Mouse (Mus musculus): ENCODE measurements at regions not wholly inside any gene's neighbourhood (a gene's known extent, or its start where the extent isn't known, plus 50 kb on each side); places are given as distances from the start of the nearest gene placed in this dataset.

- no peaks in the 10 kb centered on the region for H3K9me3 ChIP-seq (replicated peaks; ENCODE audit: low read length)
- no peak overlapping the region for H3K4me3 ChIP-seq (replicated peaks; ENCODE audit: low read depth, low read length)
- H3K9ac ChIP-seq (ENCODE audit: low read depth, low read length) = no peak overlapping the region
- DNase-seq (ENCODE audit: low spot score) (no peak), ATAC-seq (replicated peaks; ENCODE audit: low FRiP score, low read depth) (no peak)
- H3K36me3 ChIP-seq (ENCODE audit: insufficient read depth, low read length) = no peaks in the 10 kb centered on the region
- no peak overlapping the region for H3K27ac ChIP-seq
- no peak for TF ChIP-seq CTCF (IDR thresholded peaks at IDR 0.05; ENCODE audit: low read depth)
- WGBS = 73% methylated on average over 3 of the region's 3 CpGs
- no peak overlapping the region for H3K4me2 ChIP-seq (ENCODE audit: low read length)
- H3K4me1 ChIP-seq (replicated peaks; ENCODE audit: insufficient read depth, low read length) = no peaks in the 10 kb centered on the region
- H3K27me3 ChIP-seq (ENCODE audit: insufficient read depth, low read length) = no peaks in the 10 kb centered on the region
These were observed 81.2 kb downstream of the Fasl start for GRCm38 (mm10) chr1:161707049-161707448.

- DNase-seq (ENCODE audit: low spot score) = no peak
- no peak for TF ChIP-seq CTCF (IDR thresholded peaks at IDR 0.05; ENCODE audit: low read depth)
- H3K9ac ChIP-seq (ENCODE audit: low read depth, low read length) = no peak overlapping the region
These were observed 83.3 kb downstream of the Fasl start for GRCm38 (mm10) chr1:161704961-161705360.

GRCm38 (mm10) chr1:161704527-161704926, 83.8 kb downstream of the Fasl start:
- Histone ChIP-seq H3K4me2 (ENCODE audit: low read length) (no peak overlapping the region), H3K4me3 (replicated peaks; ENCODE audit: low read depth, low read length) (no peak overlapping the region), H3K9ac (ENCODE audit: low read depth, low read length) (no peak overlapping the region), H3K9me3 (replicated peaks; ENCODE audit: low read length) (no peaks in the 10 kb centered on the region), H3K27me3 (ENCODE audit: insufficient read depth, low read length) (no peaks in the 10 kb centered on the region), H3K27ac (no peak overlapping the region), H3K4me1 (replicated peaks; ENCODE audit: insufficient read depth, low read length) (no peaks in the 10 kb centered on the region), H3K36me3 (ENCODE audit: insufficient read depth, low read length) (no peaks in the 10 kb centered on the region)
- 59% methylated on average over 3 of the region's 3 CpGs for WGBS
- no peak for TF ChIP-seq CTCF (IDR thresholded peaks at IDR 0.05; ENCODE audit: low read depth)
- peak; percentile 33 for DNase-seq (ENCODE audit: low spot score)
- no peak for ATAC-seq (replicated peaks; ENCODE audit: low FRiP score, low read depth)

More at GRCm38 (mm10) chr1:161704961-161705360, 83.3 kb downstream of the Fasl start:
- Histone ChIP-seq H3K27ac (no peak overlapping the region), H3K4me1 (replicated peaks; ENCODE audit: insufficient read depth, low read length) (no peaks in the 10 kb centered on the region), H3K4me3 (replicated peaks; ENCODE audit: low read depth, low read length) (no peak overlapping the region), H3K36me3 (ENCODE audit: insufficient read depth, low read length) (no peaks in the 10 kb centered on the region), H3K9me3 (replicated peaks; ENCODE audit: low read length) (no peaks in the 10 kb centered on the region), H3K27me3 (ENCODE audit: insufficient read depth, low read length) (no peaks in the 10 kb centered on the region), H3K4me2 (ENCODE audit: low read length) (no peak overlapping the region)
- WGBS = 71% methylated on average over 3 of the region's 3 CpGs
- no peak for ATAC-seq (replicated peaks; ENCODE audit: low FRiP score, low read depth)

- 33% methylated on average over 5 of the region's 5 CpGs for WGBS
- no peak overlapping the region for H3K4me3 ChIP-seq (replicated peaks; ENCODE audit: low read depth, low read length)
- no peak for TF ChIP-seq CTCF (IDR thresholded peaks at IDR 0.05; ENCODE audit: low read depth)
- no peaks in the 10 kb centered on the region for H3K9me3 ChIP-seq (replicated peaks; ENCODE audit: low read length)
- H3K27ac ChIP-seq = no peak overlapping the region
- H3K36me3 ChIP-seq (ENCODE audit: insufficient read depth, low read length) = no peaks in the 10 kb centered on the region
- no peak overlapping the region for H3K4me2 ChIP-seq (ENCODE audit: low read length)
- no peak overlapping the region for H3K9ac ChIP-seq (ENCODE audit: low read depth, low read length)
- H3K4me1 ChIP-seq (replicated peaks; ENCODE audit: insufficient read depth, low read length) = no peaks in the 10 kb centered on the region
- no peaks in the 10 kb centered on the region for H3K27me3 ChIP-seq (ENCODE audit: insufficient read depth, low read length)
- DNase-seq (ENCODE audit: low spot score) = no peak
- no peak for ATAC-seq (replicated peaks; ENCODE audit: low FRiP score, low read depth)
These were observed 92.4 kb downstream of the Fasl start for GRCm38 (mm10) chr1:161695886-161696285.

GRCm38 (mm10) chr1:161693768-161694160, 94.5 kb downstream of the Fasl start:
- no peak for TF ChIP-seq CTCF (IDR thresholded peaks at IDR 0.05; ENCODE audit: low read depth)
- Histone ChIP-seq H3K9ac (ENCODE audit: low read depth, low read length) (no peak overlapping the region), H3K4me3 (replicated peaks; ENCODE audit: low read depth, low read length) (no peak overlapping the region), H3K36me3 (ENCODE audit: insufficient read depth, low read length) (no peaks in the 10 kb centered on the region), H3K27ac (no peak overlapping the region), H3K9me3 (replicated peaks; ENCODE audit: low read length) (no peaks in the 10 kb centered on the region), H3K27me3 (ENCODE audit: insufficient read depth, low read length) (no peaks in the 10 kb centered on the region), H3K4me1 (replicated peaks; ENCODE audit: insufficient read depth, low read length) (no peaks in the 10 kb centered on the region), H3K4me2 (ENCODE audit: low read length) (0 out of 2 replicates have a peak overlapping the region, but pooled peaks have one; percentile 10)
- 43% methylated on average over 6 of the region's 6 CpGs for WGBS
- ATAC-seq (replicated peaks; ENCODE audit: low FRiP score, low read depth) (no peak), DNase-seq (ENCODE audit: low spot score) (peak; percentile 37)

GRCm38 (mm10) chr1:161692836-161693767, 95.2 kb downstream of the Fasl start:
- no peaks in the 10 kb centered on the region for H3K4me1 ChIP-seq (replicated peaks; ENCODE audit: insufficient read depth, low read length)
- H3K9me3 ChIP-seq (replicated peaks; ENCODE audit: low read length) = no peaks in the 10 kb centered on the region
- no peak overlapping the region for H3K27ac ChIP-seq
- H3K9ac ChIP-seq (ENCODE audit: low read depth, low read length) = no peak overlapping the region
- ATAC-seq (replicated peaks; ENCODE audit: low FRiP score, low read depth) = no peak
- DNase-seq (ENCODE audit: low spot score) = no peak
- no peaks in the 10 kb centered on the region for H3K36me3 ChIP-seq (ENCODE audit: insufficient read depth, low read length)
- H3K27me3 ChIP-seq (ENCODE audit: insufficient read depth, low read length) = no peaks in the 10 kb centered on the region
- TF ChIP-seq CTCF (IDR thresholded peaks at IDR 0.05; ENCODE audit: low read depth) = no peak
- no peak overlapping the region for H3K4me3 ChIP-seq (replicated peaks; ENCODE audit: low read depth, low read length)
- 51% methylated on average over 14 of the region's 14 CpGs for WGBS
- 0 out of 2 replicates have a peak overlapping the region, but pooled peaks have one; percentile 10 for H3K4me2 ChIP-seq (ENCODE audit: low read length)

All from kidney, postnatal 0 days (tissue).